Mouse (Mus musculus): ENCODE data around the gene Gmpr. TPM values are rescaled to one million over a fixed set of nuclear protein-coding genes. Genes with fewer than 3 reads are reported as not detected.

Gene Gmpr
- polyA plus RNA-seq, 1 experiment from 2014 or later = 352 TPM

Other genes with a start within 250 kb of the Gmpr start
- gene Mylip, start 117.7 kb upstream of the Gmpr start, polyA plus RNA-seq (2015; fragmentation: Nextera tagmentation; extraction: Ambion mirVana) = 6.2 and 7.3 TPM in 2 replicates